Mouse (Mus musculus): ENCODE measurements around the gene Tex52. TPM values are rescaled to one million over a fixed set of nuclear protein-coding genes. Genes with fewer than 3 reads are reported as not detected.

Gene Tex52
- total and polyA plus RNA-seq, 2 experiments from 2014 or later: not detected

DNA sequence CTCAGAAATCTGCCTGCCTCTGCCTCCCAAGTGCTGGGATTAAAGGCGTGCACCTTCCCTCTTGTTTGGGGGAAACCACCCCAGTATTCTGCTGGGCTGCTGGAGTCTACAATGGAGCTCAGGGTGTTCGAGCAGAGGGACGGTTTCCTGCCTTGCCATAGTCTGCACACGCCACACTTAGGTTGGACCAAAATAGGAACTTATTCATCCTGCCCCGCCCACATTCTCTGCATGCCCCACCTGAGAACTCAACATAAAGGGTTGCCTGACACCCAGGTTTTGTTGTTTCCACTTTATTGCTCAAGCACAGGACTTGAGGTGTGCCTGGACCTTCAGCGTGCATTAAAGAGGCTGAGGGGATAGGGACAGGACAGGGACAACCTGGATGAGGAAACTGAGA, 54.6 kb downstream of the Tex52 start:
- WGBS: 59% methylated on average over 6 of the region's 6 CpGs
- Histone ChIP-seq H3K4me2 (ENCODE audit: low read depth, low read length) (no peak overlapping the region), H3K36me3 (replicated peaks; ENCODE audit: control insufficient read depth, insufficient read depth, low read length) (peaks cover 64% of the 10 kb centered on the region)

DNA sequence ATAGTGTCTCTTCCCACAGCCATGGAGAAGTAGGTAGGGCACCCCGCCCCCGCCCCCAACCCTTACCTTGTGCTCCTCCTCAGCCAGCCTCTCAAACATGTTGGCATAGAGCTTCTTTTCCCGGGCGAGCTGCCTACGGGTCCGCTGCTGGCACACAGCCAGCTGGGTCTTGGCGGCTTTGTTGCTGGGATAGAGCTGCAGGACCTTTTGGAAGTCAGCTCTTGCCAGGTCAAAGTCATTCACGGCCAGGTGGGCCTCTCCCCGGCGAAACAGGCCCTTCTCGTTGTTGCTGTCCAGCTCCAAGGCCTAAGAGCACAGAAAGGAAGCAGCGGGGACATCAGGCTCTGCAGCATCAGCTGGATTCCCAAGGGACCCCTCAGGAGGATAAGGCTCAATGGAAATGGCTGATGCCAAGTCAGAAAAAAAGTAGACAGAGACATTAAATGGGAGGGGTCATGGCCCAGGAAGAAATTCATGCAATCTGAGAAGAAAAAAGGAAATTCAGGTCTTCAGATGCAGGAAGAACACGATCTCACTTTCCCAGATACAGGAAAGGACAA, 57.2 kb downstream of the Tex52 start:
- H3K4me3 ChIP-seq (ENCODE audit: low read depth, low read length): no peak overlapping the region
- no peaks in the 10 kb centered on the region for H3K9me3 ChIP-seq (replicated peaks; ENCODE audit: control insufficient read depth, low read length)
- no peak for TF ChIP-seq EP300 (IDR thresholded peaks at IDR 0.05; ENCODE audit: low read depth)
- no peak for TF ChIP-seq CTCF (IDR thresholded peaks at IDR 0.05; ENCODE audit: low read depth)
- DNase-seq (ENCODE audit: low spot score) (no peak), ATAC-seq (ENCODE audit: insufficient read depth, low read depth) (no peak)
- H3K27me3 ChIP-seq (ENCODE audit: control insufficient read depth, insufficient read depth, low read length): no peaks in the 10 kb centered on the region
- 38% methylated on average over 13 of the region's 13 CpGs for WGBS
- no peak overlapping the region for H3K9ac ChIP-seq (replicated peaks; ENCODE audit: low read depth, low read length)
- H3K36me3 ChIP-seq (replicated peaks; ENCODE audit: control insufficient read depth, insufficient read depth, low read length): peaks cover 71% of the 10 kb centered on the region
- H3K27ac ChIP-seq (ENCODE audit: low read depth): no peak overlapping the region
- peaks cover 40% of the 10 kb centered on the region for H3K4me1 ChIP-seq (ENCODE audit: control insufficient read depth, insufficient read depth)
- H3K4me2 ChIP-seq (ENCODE audit: low read depth, low read length): no peak overlapping the region

More for the DNA sequence above, 54.6 kb downstream of the Tex52 start:
- DNase-seq (ENCODE audit: low spot score) (no peak), ATAC-seq (ENCODE audit: insufficient read depth, low read depth) (no peak)
- TF ChIP-seq CTCF (IDR thresholded peaks at IDR 0.05; ENCODE audit: low read depth) (no peak), EP300 (IDR thresholded peaks at IDR 0.05; ENCODE audit: low read depth) (no peak)
- H3K4me3 ChIP-seq (ENCODE audit: low read depth, low read length): no peak overlapping the region
- H3K27me3 ChIP-seq (ENCODE audit: control insufficient read depth, insufficient read depth, low read length): no peaks in the 10 kb centered on the region
- H3K9ac ChIP-seq (replicated peaks; ENCODE audit: low read depth, low read length): no peak overlapping the region
- peaks cover 15% of the 10 kb centered on the region for H3K4me1 ChIP-seq (ENCODE audit: control insufficient read depth, insufficient read depth)
- H3K27ac ChIP-seq (ENCODE audit: low read depth): no peak overlapping the region
- H3K9me3 ChIP-seq (replicated peaks; ENCODE audit: control insufficient read depth, low read length): no peaks in the 10 kb centered on the region

DNA sequence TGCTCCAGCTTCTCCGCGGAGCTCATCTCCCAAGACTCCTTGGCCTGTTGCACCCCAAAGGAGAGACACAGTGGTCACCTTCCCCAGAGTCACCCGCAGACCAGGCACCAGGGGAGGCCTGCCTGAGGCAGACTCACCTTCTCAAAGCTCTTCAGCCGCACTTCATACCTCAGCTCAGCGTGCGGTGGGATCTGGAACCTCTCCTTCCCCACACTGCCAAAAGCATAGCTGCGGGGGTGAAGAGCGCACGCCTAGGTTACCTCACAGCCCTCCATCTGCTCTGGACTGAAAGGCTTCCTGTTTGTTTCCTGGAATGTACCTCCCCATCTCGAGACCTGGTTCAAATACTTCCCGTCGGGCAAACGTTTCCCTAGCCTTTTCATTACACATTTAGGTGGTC, 58.3 kb downstream of the Tex52 start:
- no peak overlapping the region for H3K4me3 ChIP-seq (ENCODE audit: low read depth, low read length)
- H3K9me3 ChIP-seq (replicated peaks; ENCODE audit: control insufficient read depth, low read length): no peaks in the 10 kb centered on the region
- DNase-seq (ENCODE audit: low spot score) (no peak), ATAC-seq (ENCODE audit: insufficient read depth, low read depth) (no peak)
- TF ChIP-seq EP300 (IDR thresholded peaks at IDR 0.05; ENCODE audit: low read depth): no peak
- TF ChIP-seq CTCF (IDR thresholded peaks at IDR 0.05; ENCODE audit: low read depth): no peak
- H3K9ac ChIP-seq (replicated peaks; ENCODE audit: low read depth, low read length): no peak overlapping the region
- WGBS: 88% methylated on average over 13 of the region's 13 CpGs
- peaks cover 68% of the 10 kb centered on the region for H3K36me3 ChIP-seq (replicated peaks; ENCODE audit: control insufficient read depth, insufficient read depth, low read length)
- no peak overlapping the region for H3K27ac ChIP-seq (ENCODE audit: low read depth)
- no peaks in the 10 kb centered on the region for H3K27me3 ChIP-seq (ENCODE audit: control insufficient read depth, insufficient read depth, low read length)
- H3K4me1 ChIP-seq (ENCODE audit: control insufficient read depth, insufficient read depth): peaks cover 40% of the 10 kb centered on the region
- no peak overlapping the region for H3K4me2 ChIP-seq (ENCODE audit: low read depth, low read length)

Other genes starting within 250 kb of the Tex52 start
- 332 and 368 TPM in 2 replicates for gene Tspan9, start 231.9 kb upstream of the Tex52 start, total RNA-seq (2014; rRNA removed; ENCODE audit: low replicate concordance)
- 84.7 and 105 TPM in 2 replicates for gene Tspan9, start 231.9 kb upstream of the Tex52 start, polyA plus RNA-seq (2015; fragmentation: Nextera tagmentation; extraction: Ambion mirVana)
- gene Tead4, start 74.6 kb upstream of the Tex52 start, total RNA-seq (2014; rRNA removed; ENCODE audit: low replicate concordance): 3.2 and 4.2 TPM in 2 replicates
- gene Tead4, start 74.6 kb upstream of the Tex52 start, polyA plus RNA-seq (2015; fragmentation: Nextera tagmentation; extraction: Ambion mirVana): 1.3 and 1.5 TPM in 2 replicates
- gene Tulp3, start 19.6 kb upstream of the Tex52 start, total RNA-seq (2014; rRNA removed; ENCODE audit: low replicate concordance): 3.2 and 5.1 TPM in 2 replicates
- gene Tulp3, start 19.6 kb upstream of the Tex52 start, polyA plus RNA-seq (2015; fragmentation: Nextera tagmentation; extraction: Ambion mirVana): 3.7 and 5.1 TPM in 2 replicates
- 10.9 and 22.6 TPM in 2 replicates for gene Rhno1, start 12.5 kb upstream of the Tex52 start, total RNA-seq (2014; rRNA removed; ENCODE audit: low replicate concordance)
- 34.7 and 39.3 TPM in 2 replicates for gene Rhno1, start 12.5 kb upstream of the Tex52 start, polyA plus RNA-seq (2015; fragmentation: Nextera tagmentation; extraction: Ambion mirVana)
- 19.0 and 23.8 TPM in 2 replicates for gene Foxm1, start 12.5 kb upstream of the Tex52 start, total RNA-seq (2014; rRNA removed; ENCODE audit: low replicate concordance)
- 4.8 and 5.4 TPM in 2 replicates for gene Foxm1, start 12.5 kb upstream of the Tex52 start, polyA plus RNA-seq (2015; fragmentation: Nextera tagmentation; extraction: Ambion mirVana)
- gene Gm44596, start within 50 bp of the Tex52 start, total RNA-seq (2014; rRNA removed; ENCODE audit: low replicate concordance): not detected in 2 replicates
- gene Gm44596, start within 50 bp of the Tex52 start, polyA plus RNA-seq (2015; fragmentation: Nextera tagmentation; extraction: Ambion mirVana): not detected in 2 replicates
- gene Nrip2, start 23.8 kb downstream of the Tex52 start, total RNA-seq (2014; rRNA removed; ENCODE audit: low replicate concordance): 0.85 and 8.2 TPM in 2 replicates
- gene Nrip2, start 23.8 kb downstream of the Tex52 start, polyA plus RNA-seq (2015; fragmentation: Nextera tagmentation; extraction: Ambion mirVana): 1.6 and 2.2 TPM in 2 replicates
- gene Itfg2, start 49.5 kb downstream of the Tex52 start, total RNA-seq (2014; rRNA removed; ENCODE audit: low replicate concordance): 29.2 and 62.3 TPM in 2 replicates
- gene Itfg2, start 49.5 kb downstream of the Tex52 start, polyA plus RNA-seq (2015; fragmentation: Nextera tagmentation; extraction: Ambion mirVana): 22.0 and 22.6 TPM in 2 replicates
- 148 and 154 TPM in 2 replicates for gene Fkbp4, start 63.2 kb downstream of the Tex52 start, total RNA-seq (2014; rRNA removed; ENCODE audit: low replicate concordance)
- gene Fkbp4, start 63.2 kb downstream of the Tex52 start, polyA plus RNA-seq (2015; fragmentation: Nextera tagmentation; extraction: Ambion mirVana): 217 and 226 TPM in 2 replicates
- gene Pzp, start 151.3 kb downstream of the Tex52 start, total RNA-seq (2014; rRNA removed; ENCODE audit: low replicate concordance): 0.27 and 0.85 TPM in 2 replicates
- gene Pzp, start 151.3 kb downstream of the Tex52 start, polyA plus RNA-seq (2015; fragmentation: Nextera tagmentation; extraction: Ambion mirVana): 0.96 and 1.00 TPM in 2 replicates
- 1.4 TPM in 1 of 2 replicates, not detected in the other for gene A2ml1, start 206.2 kb downstream of the Tex52 start, total RNA-seq (2014; rRNA removed; ENCODE audit: low replicate concordance)
- 0.30 and 0.73 TPM in 2 replicates for gene A2ml1, start 206.2 kb downstream of the Tex52 start, polyA plus RNA-seq (2015; fragmentation: Nextera tagmentation; extraction: Ambion mirVana)
- gene Klrb1a, start 248.1 kb downstream of the Tex52 start, total RNA-seq (2014; rRNA removed; ENCODE audit: low replicate concordance): not detected in 2 replicates
- gene Klrb1a, start 248.1 kb downstream of the Tex52 start, polyA plus RNA-seq (2015; fragmentation: Nextera tagmentation; extraction: Ambion mirVana): 0.19 TPM in 1 of 2 replicates, not detected in the other

Data from heart, postnatal 0 days (tissue).